Mouse (Mus musculus) limb, embryonic 12.5 days (tissue): ENCODE results near the gene Entpd7. TPM values are rescaled to one million over a fixed set of nuclear protein-coding genes. Genes with fewer than 3 reads are reported as not detected.

Experiments
- ATAC-seq: fragments of 200-750 bp; cut with Nextera tagmentation; 2 replicates; pipeline ENCODE4 v1.8.0; 2017; ENCODE audit warnings: low read depth, moderate TSS enrichment; ENCODE audit not compliant: insufficient number of reproducible peaks, insufficient read depth, low FRiP score, low TSS enrichment
- H3K27ac ChIP-seq: fragments of 300-500 bp; sonication (generic); 2 replicates; pipeline ENCODE4 v1.5.1; 2016; ENCODE audit warnings: mild to moderate bottlenecking, moderate library complexity
- H3K27me3 ChIP-seq: fragments of 300-500 bp; sonication (generic); 2 replicates; pipeline ENCODE4 v1.6.1; 2016; ENCODE audit warnings: mild to moderate bottlenecking, moderate library complexity
- H3K36me3 ChIP-seq: fragments of 300-500 bp; sonication (generic); 2 replicates; pipeline ENCODE4 v1.6.1; 2016; ENCODE audit warnings: mild to moderate bottlenecking, moderate library complexity
- H3K4me1 ChIP-seq: fragments of 300-500 bp; sonication (generic); replicated peaks from 2 replicates; pipeline ENCODE4 v1.6.1; 2016
- H3K4me2 ChIP-seq: fragments of 300-500 bp; sonication (generic); 2 replicates; pipeline ENCODE4 v1.6.1; 2016; ENCODE audit warnings: mild to moderate bottlenecking, moderate library complexity
- H3K4me3 ChIP-seq: fragments of 300-500 bp; sonication (generic); replicated peaks from 2 replicates; pipeline ENCODE4 v1.5.1; 2016; ENCODE audit warnings: mild to moderate bottlenecking
- H3K9ac ChIP-seq: fragments of 300-500 bp; sonication (generic); replicated peaks from 2 replicates; pipeline ENCODE4 v1.6.1; 2016; ENCODE audit warnings: mild to moderate bottlenecking, moderate library complexity
- H3K9me3 ChIP-seq: fragments of 300-500 bp; sonication (generic); 2 replicates; pipeline ENCODE4 v1.6.1; 2016; ENCODE audit warnings: mild to moderate bottlenecking, moderate library complexity
- WGBS: fragments of 180-500 bp; shearing (Covaris S2); methylation state at CpG from one replicate; pipeline ENCODE4 v1.1.7; 2016; 5-methylcytosine and 5-hydroxymethylcytosine counted together
- polyA plus RNA-seq: library from polyadenylated mRNA; unstranded; fragments of >200 nt; fragmentation: Nextera tagmentation; extraction: Ambion mirVana; gene quantifications from 2 replicates; pipeline ENCODE4 v1.2.1, GENCODE M21; 2016

The Entpd7 gene
- polyA plus RNA-seq, 1 experiment from 2014 or later, result 10.5 TPM

DNA sequence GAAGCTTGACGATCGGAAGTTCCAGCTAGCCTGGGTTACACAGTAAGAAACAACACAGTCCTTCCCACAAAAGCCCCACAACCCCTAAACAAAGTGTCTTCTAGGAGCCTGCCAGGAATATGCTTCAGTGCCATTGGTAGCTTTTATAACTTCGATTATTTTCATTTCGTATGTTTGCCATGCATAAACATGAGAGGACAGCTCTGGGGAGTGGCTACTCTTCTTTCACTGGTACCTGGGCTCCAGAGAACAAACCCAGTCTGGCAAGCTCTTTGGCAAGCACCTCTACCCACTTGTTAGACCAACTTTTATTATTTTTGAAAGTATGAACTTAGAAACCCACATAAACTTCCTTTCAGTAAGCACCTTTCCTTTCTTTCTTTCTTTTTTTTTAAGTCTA is 87.1 kb downstream of the Entpd7 start:
- Histone ChIP-seq H3K4me2 (no peak overlapping the region), H3K9ac (no peak overlapping the region), H3K4me3 (no peak overlapping the region), H3K27me3 (no peaks in the 10 kb centered on the region), H3K4me1 (no peaks in the 10 kb centered on the region), H3K36me3 (no peaks in the 10 kb centered on the region), H3K9me3 (no peaks in the 10 kb centered on the region), H3K27ac (no peak overlapping the region)
- whole genome bisulfite sequencing, result 81% methylated on average over 4 of the region's 4 CpGs
- ATAC-seq, result no peak

DNA sequence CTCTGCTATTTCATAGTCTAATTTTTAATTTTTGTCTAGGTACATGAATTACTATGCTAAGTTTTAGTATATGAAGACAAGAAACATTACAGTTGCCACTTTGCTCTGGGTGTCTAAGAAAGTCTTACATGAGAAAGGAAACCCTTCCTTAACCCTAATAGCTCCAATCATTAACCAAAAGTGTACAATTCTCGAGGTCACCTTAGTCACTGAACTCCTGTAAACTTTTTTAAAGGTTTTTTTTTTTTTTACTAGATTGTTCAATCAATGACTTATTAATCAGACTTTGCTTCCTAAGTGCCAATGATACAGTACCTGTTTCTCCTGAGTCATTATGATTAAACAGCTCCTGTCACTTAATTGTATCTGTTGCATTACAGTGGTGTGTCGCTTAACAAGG is 87.8 kb downstream of the Entpd7 start:
- 69% methylated on average over 2 of the region's 2 CpGs for WGBS
- Histone ChIP-seq H3K4me2 (no peak overlapping the region), H3K4me1 (no peaks in the 10 kb centered on the region), H3K27me3 (no peaks in the 10 kb centered on the region), H3K27ac (no peak overlapping the region), H3K4me3 (no peak overlapping the region), H3K9ac (no peak overlapping the region), H3K36me3 (no peaks in the 10 kb centered on the region), H3K9me3 (no peaks in the 10 kb centered on the region)
- no peak for ATAC-seq

GRCm38 (mm10) chr19:43780391-43780790 is 90.9 kb downstream of the Entpd7 start:
- Histone ChIP-seq H3K9ac (no peak overlapping the region), H3K27ac (no peak overlapping the region)
- 82% methylated on average over 5 of the region's 5 CpGs for WGBS

DNA sequence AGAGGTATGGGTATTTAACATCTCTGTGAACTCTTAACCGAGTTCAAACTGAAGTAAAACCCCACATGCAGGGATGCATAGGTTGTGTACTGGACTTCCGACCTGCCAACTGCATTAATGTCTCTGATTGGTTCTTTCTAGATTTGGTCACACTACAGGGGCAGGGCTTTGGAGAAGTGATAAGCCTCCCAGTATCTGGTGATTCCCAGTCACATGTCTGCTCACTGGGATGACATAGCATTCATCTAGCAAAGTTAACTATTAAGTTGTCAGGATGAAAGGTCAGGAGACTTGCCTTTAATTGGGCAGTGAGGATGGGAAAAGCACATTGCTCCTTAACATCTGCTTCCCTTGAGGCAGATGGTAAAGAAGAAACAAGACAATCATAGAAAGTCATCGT is 92.5 kb downstream of the Entpd7 start, which contains the start of gene Abcc2:
Abcc2 (plus strand) TSS at position 213 of the 400 bp plus-strand sequence.
- no peaks in the 10 kb centered on the region for H3K4me1 ChIP-seq
- no peaks in the 10 kb centered on the region for H3K27me3 ChIP-seq
- H3K4me3 ChIP-seq, result no peak within 1 kb of the TSS
- no peak within 1 kb of the TSS for H3K4me2 ChIP-seq
- H3K9me3 ChIP-seq, result no peaks in the 10 kb centered on the region
- ATAC-seq, result no peak
- 81% methylated on average over 3 of the region's 3 CpGs for WGBS
- H3K9ac ChIP-seq, result no peak within 1 kb of the TSS
- no peaks in the 10 kb centered on the region for H3K36me3 ChIP-seq
- no peak within 1 kb of the TSS for H3K27ac ChIP-seq

More at GRCm38 (mm10) chr19:43780391-43780790, 90.9 kb downstream of the Entpd7 start:
- H3K4me3 ChIP-seq, result no peak overlapping the region
- ATAC-seq, result no peak
- no peak overlapping the region for H3K4me2 ChIP-seq
- no peaks in the 10 kb centered on the region for H3K4me1 ChIP-seq
- no peaks in the 10 kb centered on the region for H3K27me3 ChIP-seq
- H3K36me3 ChIP-seq, result no peaks in the 10 kb centered on the region
- no peaks in the 10 kb centered on the region for H3K9me3 ChIP-seq

Other genes starting within 250 kb of the Entpd7 start
- 0.36 and 0.43 TPM in 2 replicates for gene Cnnm1, start 249.2 kb upstream of the Entpd7 start, polyA plus RNA-seq
- 41.6 and 42.5 TPM in 2 replicates for gene Got1, start 165.1 kb upstream of the Entpd7 start, polyA plus RNA-seq
- not detected in 2 replicates for gene Nkx2-3, start 77.3 kb upstream of the Entpd7 start, polyA plus RNA-seq
- 16.8 and 20.4 TPM in 2 replicates for gene Slc25a28, start 14.8 kb upstream of the Entpd7 start, polyA plus RNA-seq
- gene Cutc, start 63.3 kb downstream of the Entpd7 start, polyA plus RNA-seq, result 13.1 and 13.7 TPM in 2 replicates
- gene Cox15, start 63.3 kb downstream of the Entpd7 start, polyA plus RNA-seq, result 15.1 and 15.2 TPM in 2 replicates
- not detected in 2 replicates for gene Abcc2, start 92.5 kb downstream of the Entpd7 start, polyA plus RNA-seq